Mouse (Mus musculus) testis, adult 2 months (tissue): ENCODE data around the gene Xylt1.

ENCODE experiments used
- CTCF ChIP-seq: fragments of 200-500 bp; IDR thresholded peaks from 2 replicates; pipeline ENCODE4 v1.5.1; 2012; ENCODE audit warnings: low read depth, mild to moderate bottlenecking, inconsistent platforms, low read length, moderate library complexity; ENCODE audit not compliant: control insufficient read depth, insufficient read depth, insufficient replicate concordance
- POLR2A ChIP-seq: fragments of 200-500 bp; IDR thresholded peaks from 2 replicates; pipeline ENCODE4 v1.6.1; 2012; ENCODE audit warnings: low read depth, mild to moderate bottlenecking, inconsistent platforms, low read length, moderate library complexity; ENCODE audit not compliant: control insufficient read depth

DNA sequence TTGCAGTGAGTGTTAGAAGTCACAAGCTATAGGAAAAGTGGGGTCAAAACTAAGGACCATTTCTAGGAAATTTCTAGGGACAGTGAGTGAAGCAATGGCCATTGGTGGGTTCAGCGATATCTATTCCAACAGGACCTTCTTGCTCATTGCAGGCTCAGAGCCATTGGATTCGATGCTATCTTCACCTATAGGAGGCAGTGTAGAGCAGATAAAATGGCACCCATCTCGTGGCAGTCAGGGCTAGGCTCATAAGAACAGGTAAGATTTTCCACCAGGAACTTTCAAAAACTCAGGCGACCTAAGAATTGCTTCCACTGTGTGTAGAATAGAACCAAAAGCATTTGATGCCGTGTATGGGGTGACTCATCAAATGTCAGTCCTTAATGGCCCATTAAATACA lies 46.8 kb upstream of the Xylt1 start:
- TF ChIP-seq CTCF (no peak), POLR2A (no peak)
